Mouse (Mus musculus) neutrophil, adult 5-6 weeks (primary cell): Measurements from ENCODE around the gene Pbp2. TPM values are rescaled to one million over a fixed set of nuclear protein-coding genes. Genes with fewer than 3 reads are reported as not detected.

ENCODE experiments used
- ATAC-seq: fragments of 151-379, 151-347 bp; 2 replicates; pipeline ENCODE4 v1.8.0; 2017; ENCODE audit warnings: mild to moderate bottlenecking, moderate TSS enrichment; ENCODE audit not compliant: insufficient number of reproducible peaks, poor library complexity, low FRiP score, severe bottlenecking; ENCODE audit errors: extremely low read depth
- total RNA-seq: library from RNA; stranded (forward); fragments of 200-1000 nt; gene quantifications from 2 replicates; pipeline ENCODE4 v1.2.3, GENCODE M21; 2017

Pbp2 gene
- total RNA-seq, 1 experiment from 2014 or later, result 1.9 TPM

DNA sequence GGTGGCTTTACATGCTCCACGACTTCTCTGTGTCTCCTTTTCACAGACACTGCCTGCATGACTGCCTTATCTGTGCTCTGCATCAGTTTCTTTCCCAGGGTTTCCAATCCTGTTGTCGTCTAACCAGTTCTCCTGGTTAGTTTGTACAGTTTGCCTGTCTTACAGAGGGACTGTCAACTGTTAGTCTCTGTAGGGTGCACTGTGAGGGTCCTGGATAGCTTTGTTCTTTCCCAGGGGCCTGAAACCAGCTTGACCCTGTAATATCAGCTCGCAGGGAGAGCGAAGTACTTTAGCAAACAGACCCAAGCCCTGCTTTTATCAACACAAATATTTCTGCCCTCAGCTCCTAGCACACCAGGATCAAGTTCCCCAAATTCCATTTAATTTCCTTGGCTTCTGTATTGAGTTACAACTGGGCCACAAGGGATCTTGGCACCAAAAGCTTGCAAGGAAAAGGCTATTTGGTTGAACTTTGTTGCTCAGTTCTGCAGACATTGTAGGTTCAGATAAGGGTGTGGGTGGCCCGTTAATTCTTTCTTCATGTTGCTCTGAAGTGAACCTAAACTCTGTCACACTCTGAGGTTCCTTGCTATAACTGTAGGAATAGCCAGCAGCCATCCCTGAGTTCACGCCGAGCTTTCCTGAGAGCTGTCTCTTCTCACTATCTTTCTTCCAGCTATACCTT, 5.5 kb downstream of the Pbp2 start:
- no peak for ATAC-seq

DNA sequence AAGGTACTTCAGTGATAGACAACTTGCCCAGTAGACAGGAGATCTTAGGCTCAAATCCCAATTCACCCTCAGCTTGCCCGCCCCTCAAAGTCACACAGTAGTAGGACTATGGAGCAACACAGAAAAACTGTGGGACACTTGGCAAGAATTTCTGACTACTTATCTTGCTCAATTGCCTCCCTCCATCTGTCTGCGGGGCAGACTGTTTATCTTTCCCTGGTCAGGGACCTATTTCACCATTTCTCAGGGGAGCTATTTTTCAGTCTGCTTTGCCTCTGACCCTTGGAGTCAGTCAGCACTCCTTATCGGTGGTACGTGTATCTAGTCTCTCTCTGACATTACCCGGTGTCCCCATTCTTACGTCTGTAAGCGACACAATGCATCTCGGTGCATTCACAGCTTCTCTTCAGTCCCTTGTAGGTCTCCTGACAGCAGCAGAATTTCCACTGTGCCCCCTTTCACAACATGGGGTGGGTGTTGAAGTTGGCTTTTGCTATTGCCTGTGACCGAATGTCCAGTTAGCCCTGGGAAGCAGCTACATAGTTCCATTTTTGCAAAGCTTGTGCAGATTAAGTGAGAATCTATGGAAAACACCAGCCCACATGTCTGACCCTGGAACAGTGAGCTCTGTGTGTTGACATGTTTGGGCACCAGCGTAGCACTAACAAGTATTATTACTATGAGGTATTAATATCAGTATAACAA, 7.6 kb downstream of the Pbp2 start:
- ATAC-seq, result no peak

DNA sequence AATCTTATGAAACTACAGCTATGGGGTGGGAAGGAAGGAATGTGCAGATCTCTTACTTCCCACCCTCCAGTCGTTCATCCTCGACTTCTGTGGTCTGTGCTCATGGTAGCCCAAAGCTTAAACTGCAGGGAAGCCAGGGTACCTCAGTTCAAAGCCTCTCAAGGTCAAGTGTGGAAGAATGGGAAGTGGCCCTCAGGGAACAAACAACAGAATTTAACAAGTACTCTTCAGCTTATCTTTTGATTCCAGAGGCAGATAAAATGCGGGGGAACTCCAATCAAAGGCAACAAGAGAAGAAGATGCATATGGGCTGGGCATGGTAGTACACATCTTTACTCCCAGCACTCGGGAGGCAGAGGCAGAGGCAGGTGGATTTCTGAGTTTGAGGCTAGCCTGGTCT, 9.7 kb downstream of the Pbp2 start:
- no peak for ATAC-seq

DNA sequence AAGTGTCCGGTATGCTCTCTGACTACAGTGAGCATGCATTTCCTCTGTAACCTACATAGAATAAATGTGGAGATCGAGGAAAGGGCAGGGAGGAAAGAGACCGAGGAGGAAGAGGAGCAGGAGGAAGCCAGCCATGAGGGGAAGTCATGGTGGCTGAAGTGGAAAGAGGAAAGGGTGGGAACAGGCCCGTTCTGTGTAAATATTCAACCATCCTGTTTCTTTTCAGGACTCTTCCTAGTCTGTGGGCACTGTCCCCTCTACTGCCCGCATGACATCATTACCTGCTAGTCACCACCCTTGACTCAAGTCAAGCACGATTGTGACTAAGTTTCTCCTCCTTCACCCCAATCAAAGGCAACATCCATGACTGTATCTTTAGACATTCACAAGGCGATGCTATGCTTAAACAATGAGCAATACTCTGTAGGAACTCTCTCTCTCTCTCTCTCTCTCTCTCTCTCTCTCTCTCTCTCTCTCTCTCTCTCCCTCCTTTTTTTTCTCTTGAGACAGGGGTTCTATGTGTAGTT, 11.1 kb downstream of the Pbp2 start:
- no peak for ATAC-seq

DNA sequence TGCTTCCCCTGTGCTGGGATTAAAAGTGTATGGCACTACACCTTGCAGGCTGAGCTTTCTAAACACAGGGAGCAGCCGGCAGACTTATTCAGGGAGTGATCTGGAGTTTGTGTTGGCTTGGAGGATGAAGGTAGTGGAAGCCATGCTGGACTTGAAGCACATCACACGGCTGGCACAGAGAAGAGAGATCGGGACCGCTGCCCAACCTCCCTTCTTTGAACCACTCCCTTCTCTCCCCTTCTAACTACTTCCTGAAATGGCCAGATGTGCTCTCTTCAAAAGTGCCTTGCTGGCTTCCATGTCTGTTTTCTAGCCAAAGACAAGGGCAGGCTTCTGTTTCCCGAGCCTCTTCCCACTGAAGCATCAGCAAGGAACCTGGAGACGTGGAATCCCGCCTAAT, 12.6 kb downstream of the Pbp2 start:
- ATAC-seq, result no peak

DNA sequence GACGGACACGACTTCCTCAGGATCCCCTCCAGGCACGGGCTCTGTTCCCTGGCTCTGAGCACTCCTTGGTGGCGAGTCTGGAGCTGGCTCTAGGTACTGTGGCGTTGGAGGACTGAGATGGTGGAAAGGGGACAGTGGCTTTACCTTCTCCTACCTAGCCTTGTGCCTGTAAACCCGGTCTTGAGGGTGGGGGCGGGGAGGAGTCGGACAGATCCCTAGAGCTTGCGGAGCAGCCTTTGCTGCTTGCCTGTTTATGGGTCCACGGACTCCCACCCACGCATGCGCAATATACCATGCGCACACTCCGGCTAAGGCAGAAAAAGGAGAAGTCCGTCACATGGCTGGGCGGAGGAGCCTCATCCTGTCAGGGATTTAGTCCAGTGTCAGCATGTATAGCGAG, 13.9 kb downstream of the Pbp2 start:
- peak; percentile 58; the same call in 1 of the 2 replicates for ATAC-seq

DNA sequence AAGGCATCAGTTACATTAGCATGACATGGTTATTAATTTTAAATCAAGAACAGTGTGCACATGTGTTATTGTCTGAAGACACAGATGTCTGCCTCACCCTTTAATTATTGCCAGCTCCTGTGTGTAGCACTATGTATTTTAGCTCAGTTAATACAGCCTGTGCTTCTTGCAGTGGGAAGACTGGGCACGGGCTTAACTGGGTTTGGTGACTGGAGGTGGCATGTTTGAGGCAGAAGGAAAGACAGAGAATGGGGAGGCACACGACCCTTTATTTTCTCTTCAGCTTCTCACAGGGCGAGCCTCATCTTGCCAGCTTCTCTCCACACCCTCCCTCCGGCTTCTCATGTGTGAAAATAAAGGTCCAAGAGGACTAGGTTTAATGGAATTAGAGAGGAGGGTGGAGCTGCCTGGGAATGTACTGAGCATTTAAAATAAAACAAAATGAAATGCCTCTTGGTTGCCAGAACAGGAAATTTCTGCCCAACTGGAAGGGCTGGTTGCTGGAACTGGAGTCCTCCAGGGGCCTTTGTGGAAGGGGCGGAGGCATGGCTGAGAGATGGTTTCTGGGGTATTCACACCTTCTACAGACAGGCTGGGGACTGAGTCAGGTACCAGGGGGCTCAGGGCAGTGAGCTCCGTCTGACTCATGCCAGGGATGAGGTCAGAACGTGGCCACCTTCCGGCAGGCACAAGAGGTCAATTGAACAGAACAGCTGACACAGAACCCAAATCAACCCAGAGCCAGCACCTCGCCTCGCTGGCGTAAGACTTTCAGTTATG, 14.9 kb downstream of the Pbp2 start:
- no peak for ATAC-seq

DNA sequence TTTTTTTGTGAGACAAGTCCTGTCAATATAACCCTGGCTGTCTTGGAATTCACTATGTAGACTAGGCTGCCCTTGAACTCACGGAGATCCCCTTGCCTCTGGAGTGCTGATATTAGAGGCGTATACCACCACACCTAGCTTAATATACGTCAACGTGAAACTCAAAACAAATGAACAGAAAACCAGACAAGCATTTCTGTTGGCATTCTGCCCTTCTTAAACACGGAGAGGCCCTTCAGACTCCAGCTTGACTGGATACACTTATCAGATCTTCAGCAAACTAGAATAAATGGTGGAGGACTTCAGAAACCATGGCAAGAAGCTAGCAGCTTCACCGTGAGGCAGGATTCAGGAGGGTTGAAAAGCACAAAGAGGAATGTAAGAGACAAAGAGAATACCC, 16.1 kb downstream of the Pbp2 start:
- no peak for ATAC-seq

DNA sequence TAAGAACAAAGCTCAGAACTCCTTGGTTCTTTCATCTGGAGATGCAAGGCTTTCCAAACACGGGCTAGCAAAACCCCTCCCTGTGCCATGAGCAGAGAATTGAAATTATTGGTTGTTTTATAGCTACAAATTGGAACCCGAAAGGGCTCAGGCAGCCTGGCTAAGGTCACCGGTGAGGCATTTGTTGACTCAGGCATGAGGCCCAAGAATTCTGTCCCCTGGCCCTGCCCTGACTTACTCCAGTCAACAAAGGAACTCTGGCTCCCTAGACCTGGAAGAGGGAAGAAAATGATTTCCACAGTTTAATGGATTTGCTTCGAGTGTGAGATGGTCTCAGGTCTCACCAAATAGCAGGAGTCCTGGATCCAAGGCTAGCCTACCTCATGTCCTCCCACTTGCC, 17.8 kb downstream of the Pbp2 start:
- no peak for ATAC-seq

DNA sequence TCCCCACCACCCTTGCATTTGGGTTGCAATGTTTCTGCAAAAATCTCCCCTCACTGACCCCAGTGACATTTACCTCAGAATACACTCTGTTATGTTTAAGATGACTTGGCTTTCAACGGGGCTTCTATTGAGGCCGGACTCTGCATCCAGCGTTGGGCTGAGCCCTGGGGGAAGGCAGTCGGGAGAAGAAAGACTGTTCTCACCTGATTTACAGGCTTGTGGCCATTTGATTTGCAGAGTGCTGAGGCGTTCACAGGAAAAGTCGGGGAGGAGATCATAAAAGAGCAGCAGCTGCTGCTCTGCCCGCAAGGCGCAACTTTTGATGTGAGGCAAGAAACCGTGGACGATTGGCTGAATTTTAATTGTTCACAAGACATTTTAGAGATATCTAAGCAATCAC, 30.3 kb downstream of the Pbp2 start:
- ATAC-seq, result no peak

DNA sequence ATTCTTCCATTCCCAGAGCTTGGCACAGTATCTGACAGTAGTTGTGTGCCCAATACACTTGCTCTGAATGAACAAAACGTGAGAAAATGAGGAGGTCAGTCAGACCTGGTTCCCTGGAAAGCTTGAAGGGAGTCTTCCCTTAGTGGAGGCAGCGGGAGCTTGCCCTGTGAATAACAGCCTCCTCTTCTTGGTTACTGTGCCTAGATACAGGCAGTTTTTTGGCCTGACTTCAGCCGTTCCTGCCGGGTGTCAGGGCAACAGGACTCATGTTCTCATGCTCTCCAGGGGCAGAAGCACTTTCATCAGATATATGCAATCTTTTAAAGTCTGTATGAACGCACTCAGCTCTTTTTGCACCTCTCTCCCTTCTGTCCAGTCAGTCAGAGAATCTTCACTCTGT, 30.9 kb downstream of the Pbp2 start:
- ATAC-seq, result no peak

DNA sequence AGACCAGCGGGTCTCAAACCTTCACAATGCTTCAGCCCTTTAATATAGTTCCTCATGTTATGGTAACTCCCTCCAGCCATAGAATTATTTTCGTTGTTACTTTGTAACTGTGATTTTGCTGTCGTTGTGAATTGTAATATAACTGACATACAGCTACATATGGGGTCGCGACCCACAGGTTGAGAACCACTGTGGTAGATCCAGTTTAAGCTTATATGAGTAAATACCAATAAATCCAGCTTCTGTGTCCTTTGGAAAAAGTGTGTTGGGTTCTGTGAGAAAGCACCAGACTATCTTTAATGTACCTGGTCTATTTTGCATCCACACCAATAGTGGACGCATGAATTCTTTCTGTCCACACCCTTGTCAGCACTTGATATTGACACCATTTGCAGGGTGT, 31.9 kb downstream of the Pbp2 start:
- ATAC-seq, result no peak

DNA sequence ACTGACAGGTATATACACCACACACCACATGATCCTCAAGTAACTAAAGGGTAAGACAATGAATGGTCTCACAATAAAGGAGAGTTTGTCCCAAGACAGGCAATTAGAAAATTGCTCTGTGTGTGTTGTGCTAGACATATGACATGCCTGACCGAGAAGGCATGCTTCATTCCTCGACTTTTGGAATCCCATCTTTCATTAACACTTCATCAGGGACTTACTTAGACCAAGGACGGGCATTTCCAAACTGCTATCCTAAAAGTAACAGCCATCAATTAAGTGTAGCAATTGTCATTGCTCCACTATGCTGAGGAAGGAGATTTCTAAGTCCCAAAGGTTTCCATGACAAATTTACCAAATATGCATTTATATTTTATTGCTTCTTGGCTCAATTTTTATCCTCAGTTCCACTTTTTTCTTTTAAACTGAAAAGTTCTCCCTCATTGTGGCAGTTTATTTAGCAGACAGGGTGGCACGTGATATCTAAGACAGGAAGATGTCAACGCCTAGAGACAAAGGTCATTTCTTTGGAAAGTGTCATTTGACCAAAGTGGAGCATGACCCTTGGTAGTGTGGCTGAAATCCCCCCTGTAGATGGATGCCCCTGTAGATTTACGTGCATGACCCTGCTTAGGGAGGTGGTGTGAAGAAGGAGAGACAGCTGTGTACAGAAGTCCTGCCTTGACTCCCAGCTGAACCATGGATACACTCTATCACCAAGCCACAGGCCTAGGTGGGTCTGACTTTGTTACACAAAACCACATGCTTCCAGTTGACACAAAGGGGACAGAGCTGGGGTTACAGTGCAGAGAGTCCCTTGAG, 33.5 kb downstream of the Pbp2 start:
- ATAC-seq, result no peak

DNA sequence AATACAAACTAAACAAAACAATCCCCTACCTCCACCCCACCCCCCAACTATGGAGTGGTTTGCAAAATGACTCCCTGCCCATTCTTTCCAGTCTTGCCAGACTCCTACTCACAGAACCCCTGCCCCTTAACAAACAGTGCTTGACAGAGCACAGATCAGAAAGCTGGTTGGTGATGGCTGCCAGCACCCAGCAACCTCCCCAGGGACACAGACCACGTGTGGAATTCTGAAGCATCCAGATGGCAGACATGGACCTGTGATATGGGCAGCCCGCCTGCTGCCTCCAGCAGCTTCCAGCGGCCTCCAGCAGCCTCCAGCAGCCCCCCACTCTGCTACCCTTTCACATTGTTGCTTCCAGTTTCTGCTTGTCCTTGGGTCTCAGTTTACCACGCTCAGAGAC, 35.0 kb downstream of the Pbp2 start:
- ATAC-seq, result no peak

DNA sequence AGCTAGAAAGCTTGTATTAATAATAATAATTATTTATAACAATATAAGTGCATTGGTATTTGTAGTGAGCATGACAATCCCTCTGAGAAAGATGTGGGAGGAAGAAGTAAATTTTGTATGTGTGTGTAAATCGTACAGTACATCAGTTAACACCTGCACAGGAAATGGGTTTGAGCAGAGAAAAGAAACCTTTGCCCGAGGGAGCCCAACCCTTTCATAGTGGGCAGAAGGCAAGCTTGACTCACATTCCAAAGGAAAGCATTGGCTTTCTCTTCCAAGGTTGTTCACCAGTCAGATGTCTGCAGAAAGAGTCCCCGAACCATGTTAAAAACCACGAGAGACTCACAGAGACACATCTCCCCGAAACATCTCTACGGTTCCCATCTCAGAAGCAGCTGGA, 37.1 kb downstream of the Pbp2 start:
- ATAC-seq, result no peak

DNA sequence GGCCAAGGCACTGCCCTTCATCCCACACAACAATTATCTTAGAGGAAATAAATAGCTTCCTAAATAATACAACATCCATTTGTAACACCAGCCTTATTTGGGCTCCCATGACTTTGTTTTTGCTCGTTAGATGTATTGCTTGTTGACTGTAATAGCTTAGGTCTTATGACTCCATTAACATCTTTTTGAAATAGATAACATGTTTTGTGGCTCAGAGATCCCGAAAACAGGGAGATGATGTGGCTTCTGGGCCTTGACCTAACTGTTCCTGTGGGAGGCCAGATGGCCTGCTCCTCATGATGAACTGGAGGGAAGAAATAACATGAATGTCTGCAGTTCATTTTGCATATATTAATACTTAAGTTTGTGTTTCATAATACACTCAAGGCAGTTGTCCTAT, 38.4 kb downstream of the Pbp2 start:
- no peak for ATAC-seq

DNA sequence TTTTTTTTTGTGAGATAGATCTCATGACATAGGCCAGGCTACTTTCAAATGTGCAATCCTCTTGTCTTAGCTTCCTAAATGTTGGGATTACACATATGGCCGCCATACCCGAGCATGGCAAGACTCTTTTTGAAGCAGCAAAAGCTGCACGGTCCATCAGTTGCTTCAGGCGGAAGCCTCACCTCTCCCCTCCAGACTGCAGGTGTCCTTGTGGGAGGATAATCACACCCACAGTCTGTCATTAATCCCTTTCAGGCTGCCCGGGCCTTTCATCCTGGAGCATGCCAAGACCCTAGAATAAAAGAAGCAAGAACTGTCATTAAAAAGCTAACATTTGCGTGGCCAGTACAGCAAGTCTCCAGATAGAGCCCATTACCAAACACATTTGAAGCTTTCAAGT, 40.6 kb downstream of the Pbp2 start:
- no peak for ATAC-seq

DNA sequence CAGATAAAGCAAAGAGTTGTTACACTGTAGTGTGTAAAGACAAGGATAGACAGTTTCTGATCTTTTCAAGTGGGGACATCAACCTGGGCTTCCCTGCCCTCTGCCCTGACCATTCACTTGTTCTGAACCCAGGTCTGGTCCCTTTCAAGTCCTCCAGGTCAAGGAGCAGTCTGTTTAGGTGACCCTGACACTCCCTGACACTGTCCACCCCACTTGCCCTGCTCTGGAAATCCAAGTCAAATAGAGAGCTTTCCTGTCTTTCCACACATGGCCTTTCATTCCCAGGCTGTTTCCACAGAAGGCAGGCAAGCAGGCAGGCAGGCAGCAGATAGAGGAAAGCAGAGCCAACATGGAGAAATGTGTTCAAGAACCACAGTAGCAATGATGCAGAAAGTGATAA, 41.8 kb downstream of the Pbp2 start:
- ATAC-seq, result no peak

DNA sequence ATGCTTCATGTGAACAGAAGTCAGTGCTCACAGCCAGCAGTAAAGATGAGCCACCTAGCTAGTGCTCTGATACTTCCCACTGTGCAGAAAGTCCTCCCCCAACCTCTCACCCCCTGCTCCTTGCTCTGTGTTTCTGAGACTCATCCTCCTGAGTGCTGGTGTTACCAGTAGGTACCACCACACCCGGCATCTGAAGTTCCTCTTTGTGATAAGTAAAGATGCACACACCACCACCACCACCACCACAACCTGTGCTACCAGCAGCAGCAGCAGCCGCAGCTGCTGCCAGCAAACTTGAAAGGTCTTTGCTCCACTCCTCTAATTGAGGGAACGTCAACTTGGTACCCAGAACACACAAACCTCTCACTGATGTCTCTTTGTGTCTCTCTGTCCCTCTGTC, 43.0 kb downstream of the Pbp2 start:
- ATAC-seq, result no peak
